Mouse (Mus musculus) megakaryocyte progenitor cell, adult 5-6 weeks (primary cell): ENCODE data around the gene Dyrk2. TPM values are rescaled to one million over a fixed set of nuclear protein-coding genes. Genes with fewer than 3 reads are reported as not detected.
A peak's percentile ranks its signal among the peaks of the same experiment; 100 is the strongest.

Experiments
- ATAC-seq: replicated peaks from 2 replicates; pipeline ENCODE4 v1.8.0; 2016; ENCODE audit warnings: mild to moderate bottlenecking, moderate TSS enrichment, inconsistent platforms; ENCODE audit not compliant: poor library complexity
- total RNA-seq, 2 experiments: library from RNA; stranded (forward) in 1 of 2; stranded (reverse) in 1 of 2; fragments of 157-497, 149-512 nt in 1 of 2; fragments of 200-1000 nt in 1 of 2; gene quantifications; 2 replicates each; pipeline versions ENCODE4 v1.2.3 to v1.2.4; 2015 to 2017

The Dyrk2 gene
- 13.6 and 16.7 TPM in 2 replicates for total RNA-seq (2015)
- total RNA-seq (2017), result 10.5 and 11.2 TPM in 2 replicates

GRCm38 (mm10) chr10:118870201-118870980 lies at the start of gene Dyrk2:
Gene Dyrk2 (minus strand): TSS chr10:118870209.
- ATAC-seq, result peak; percentile 7; the same call in 1 of the 2 replicates

DNA sequence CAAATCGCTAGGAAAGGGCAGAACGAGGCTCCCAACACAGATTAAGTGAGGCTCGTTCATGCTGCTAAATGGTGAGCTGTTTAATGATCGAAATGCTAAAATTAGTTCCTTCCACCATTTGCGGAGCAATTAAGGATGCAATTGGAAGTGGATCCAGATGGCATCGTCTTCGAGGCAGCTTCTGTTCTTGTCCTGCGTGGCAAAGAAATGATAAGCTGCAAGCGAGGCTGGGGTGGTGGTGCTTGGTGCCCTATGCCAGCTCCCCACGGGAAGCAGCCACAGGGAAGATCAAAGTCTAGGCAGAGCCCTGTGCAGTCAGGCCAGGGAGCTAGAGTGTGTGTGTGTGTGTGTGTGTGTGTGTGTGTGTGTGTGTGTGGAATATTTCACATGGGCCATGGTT lies 32.6 kb upstream of the Dyrk2 start:
- no peak for ATAC-seq

DNA sequence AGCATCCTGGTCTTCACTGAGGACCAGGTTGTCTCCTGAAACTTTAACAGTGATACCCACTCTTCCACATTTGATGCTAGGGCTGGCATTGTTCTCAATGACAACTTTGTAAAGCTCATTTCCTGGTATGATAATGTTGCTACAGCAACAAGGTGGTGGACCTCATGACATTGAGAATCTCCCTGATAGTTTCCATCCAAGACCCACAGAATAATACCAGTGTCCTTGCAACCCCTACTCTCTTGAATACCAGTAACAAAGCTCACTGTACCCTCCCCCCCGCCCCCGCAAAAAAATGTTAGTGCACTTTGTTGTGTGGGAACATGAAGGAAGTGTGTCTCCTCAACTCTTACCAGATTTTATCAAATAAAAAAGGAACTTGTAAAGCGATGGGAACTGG lies 23.6 kb upstream of the Dyrk2 start:
- ATAC-seq, result no peak

DNA sequence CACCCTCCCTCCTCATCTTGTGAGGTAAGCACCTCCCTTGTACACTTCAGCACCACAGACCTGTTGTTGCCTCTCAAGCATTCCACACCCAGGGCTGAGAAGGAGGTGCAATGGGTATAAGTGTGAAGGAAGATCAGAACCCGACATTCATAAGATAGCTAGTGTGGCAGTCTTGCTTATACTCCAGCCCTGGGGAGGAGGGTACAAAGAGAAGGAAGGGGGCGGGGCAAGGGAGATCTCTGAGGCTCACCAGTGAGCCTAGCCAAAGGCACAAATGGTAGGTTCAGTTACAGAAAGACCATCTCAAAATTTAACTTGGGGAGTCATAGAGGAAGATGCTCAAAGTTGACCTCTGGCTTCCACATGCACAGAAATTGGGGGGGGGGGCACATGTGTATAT lies 14.1 kb upstream of the Dyrk2 start:
- no peak for ATAC-seq

DNA sequence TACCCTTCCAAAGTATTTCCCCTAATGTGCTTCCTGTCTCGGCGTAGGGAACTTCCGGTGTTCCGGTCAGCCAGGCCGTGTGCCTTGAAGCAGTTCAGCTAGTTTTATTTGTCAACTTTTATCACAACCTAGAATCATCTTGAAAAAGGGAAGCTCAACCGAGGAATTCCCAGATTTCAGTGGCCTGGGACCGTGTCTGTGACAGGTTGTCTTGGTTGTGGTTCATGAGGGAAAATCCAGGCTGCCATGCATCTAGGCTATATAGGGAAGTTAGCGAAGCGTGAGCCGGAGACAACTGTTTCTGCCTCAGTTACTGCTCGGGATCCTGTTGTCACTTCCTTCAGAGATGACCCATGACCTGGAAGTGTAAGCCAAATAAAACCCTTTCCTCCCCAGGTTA lies 13.3 kb upstream of the Dyrk2 start:
- ATAC-seq, result peak; percentile 21

DNA sequence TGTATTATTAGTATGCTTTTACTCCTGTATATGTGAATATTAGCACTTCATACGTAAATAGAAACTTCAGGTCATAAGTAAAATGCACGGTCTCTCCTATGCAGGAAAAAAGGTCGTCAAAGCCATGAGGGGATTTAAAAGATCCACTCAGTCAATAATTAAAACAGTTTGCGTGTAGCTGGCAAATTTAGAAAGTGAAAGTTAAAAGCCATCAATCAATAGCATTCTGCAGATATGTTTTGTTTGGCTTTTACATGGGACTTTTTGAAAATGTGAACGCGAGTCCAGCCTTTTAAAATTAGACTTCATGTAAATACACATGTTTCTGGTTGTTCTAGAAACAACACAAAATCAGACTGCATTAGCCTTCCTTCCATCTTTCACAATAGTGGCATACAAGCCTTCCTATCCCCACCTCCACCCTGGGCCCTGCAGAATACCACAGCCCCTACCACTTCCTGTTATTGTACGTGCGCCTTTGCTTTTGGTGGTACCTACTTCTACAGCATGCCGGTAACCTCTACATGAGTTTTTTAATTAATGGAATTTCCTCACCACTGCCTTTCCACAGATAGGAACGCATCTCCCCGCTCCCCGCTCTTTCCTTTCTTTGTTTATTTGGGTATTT lies 12.4 kb upstream of the Dyrk2 start:
- ATAC-seq, result peak; percentile 99

DNA sequence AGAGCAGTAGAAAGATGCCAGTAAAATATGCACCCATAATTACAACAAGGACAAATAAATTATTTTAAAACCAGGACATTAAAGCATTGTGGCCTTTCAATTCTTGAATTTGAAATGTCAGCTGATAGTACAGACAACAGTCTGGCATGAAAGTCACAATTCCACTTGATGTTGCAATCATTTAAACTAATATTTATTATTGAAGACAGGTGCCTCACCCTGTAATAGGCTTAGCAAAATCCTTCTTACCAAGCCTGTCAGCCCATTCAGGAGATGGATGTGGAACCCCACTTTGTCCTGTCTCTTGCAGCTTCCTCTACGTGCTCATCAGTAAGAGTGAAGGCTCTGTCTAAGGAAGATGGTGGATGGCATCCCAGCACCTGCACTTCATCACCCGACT lies 10.8 kb upstream of the Dyrk2 start:
- ATAC-seq, result no peak

GRCm38 (mm10) chr10:118872196-118872595 lies 2.2 kb upstream of the Dyrk2 start:
- no peak for ATAC-seq

DNA sequence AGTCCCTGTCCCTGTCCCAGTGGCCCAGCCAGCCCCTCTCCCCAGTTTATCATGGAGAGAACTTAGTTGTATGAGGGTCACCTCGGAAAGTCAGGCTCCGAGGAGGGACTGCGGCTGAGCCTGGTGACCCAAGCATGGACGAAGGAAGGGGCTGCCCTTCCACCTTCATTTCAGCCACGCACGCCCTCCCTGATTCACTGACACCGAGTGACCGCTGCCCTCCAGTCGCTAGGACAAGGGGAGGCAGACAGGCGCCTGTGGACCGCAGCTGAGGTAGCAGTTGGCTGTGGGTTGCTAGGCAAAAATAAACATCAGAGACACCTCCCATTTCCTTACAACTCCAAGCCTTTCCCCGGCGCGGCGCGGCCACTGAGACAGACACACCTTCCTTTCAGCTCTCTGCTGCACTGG lies 413 bp downstream of the Dyrk2 start:
- ATAC-seq, result peak; percentile 80

DNA sequence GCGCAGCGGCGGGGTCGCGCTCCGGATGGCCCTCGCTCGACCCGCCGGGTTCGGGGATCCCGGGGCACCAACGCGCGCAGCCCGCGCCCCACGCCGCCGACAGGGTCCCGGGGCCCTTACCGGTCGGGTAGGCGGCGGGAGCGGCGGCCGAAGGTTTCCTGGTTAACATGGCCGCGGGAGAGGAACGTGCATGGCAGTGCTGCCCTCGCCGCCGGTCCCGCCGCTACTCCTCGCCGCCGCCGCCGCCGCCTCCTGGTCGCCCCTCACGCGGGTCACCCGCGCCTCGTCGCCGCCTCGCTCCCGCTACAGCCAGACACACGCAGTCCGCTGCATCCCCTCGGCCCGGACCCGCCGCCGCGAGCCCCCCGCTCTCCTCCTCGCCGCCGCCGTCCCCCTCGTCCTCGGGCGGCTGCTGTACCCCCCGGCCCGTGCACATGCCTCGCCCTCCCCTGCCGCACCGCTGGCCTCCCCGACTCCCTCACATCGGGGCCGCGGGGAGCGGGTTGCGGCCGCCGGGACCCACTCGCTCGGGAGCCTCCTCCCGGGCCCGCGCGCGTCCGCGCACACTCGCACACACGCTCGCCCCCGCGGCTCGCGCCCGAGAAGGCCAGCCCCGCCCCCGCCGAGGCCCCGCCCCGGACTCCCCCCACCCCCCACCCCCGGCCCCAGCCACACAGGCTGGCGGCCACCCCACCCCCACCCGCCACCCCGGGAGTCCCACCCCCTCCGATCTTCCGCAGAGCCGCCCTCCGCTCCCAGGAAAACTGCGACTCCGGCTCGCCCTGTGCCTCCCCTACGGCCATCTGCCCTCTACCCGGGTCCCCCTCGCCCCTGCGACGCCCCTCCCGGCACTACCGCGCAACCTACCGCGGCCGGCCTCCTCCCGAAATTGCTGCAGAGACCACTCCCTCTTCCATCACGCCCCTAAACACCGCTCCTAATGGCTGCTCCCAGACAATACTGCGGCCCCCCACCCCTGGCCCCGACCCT lies 1.1 kb downstream of the Dyrk2 start:
- ATAC-seq, result peak; percentile 63

DNA sequence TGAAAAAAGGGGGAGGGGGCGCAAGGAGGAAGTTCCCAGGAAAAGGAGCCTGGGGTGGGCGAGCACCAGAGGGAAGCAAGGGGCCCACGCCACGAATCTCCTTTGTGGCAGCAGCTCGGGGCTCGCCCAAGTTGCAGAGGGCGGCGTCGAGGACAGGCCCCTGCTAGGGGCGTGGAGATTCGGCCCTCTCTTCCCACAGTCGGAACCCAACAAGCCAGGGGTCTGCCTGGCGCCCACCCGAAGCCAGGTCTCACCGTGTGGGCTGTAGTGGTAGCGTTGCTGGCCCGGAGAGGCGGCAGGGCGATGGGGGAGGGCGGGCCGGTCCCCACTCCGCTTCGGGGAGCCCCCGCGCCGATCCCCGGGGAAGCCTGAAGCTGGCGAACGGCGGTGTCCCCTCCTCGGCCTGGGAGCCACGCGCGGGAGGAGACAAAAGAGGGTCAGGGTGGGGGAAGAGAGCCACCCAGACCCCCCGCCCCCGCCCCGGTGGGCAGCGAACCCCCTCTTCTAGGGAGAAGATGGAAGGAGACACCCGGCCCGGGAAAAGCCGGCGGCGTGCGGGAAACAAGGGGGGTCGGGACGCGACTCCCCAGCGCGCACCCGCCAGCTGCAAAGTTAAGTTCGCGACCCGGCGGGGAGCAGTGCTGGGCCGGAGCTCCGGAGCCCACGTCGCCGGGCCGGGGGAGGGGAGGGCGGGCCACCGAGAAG lies 2.0 kb downstream of the Dyrk2 start:
- ATAC-seq, result peak; percentile 18

GRCm38 (mm10) chr10:118867304-118867895 lies 2.6 kb downstream of the Dyrk2 start:
- ATAC-seq, result no peak

GRCm38 (mm10) chr10:118864976-118865375 lies 5.0 kb downstream of the Dyrk2 start:
- no peak for ATAC-seq

- ATAC-seq, result no peak
Measured at GRCm38 (mm10) chr10:118863611-118864010, 6.4 kb downstream of the Dyrk2 start.

GRCm38 (mm10) chr10:118862233-118862632 lies 7.8 kb downstream of the Dyrk2 start:
- ATAC-seq, result no peak

- ATAC-seq, result peak; percentile 48
Measured at GRCm38 (mm10) chr10:118861234-118862025, 8.6 kb downstream of the Dyrk2 start.

DNA sequence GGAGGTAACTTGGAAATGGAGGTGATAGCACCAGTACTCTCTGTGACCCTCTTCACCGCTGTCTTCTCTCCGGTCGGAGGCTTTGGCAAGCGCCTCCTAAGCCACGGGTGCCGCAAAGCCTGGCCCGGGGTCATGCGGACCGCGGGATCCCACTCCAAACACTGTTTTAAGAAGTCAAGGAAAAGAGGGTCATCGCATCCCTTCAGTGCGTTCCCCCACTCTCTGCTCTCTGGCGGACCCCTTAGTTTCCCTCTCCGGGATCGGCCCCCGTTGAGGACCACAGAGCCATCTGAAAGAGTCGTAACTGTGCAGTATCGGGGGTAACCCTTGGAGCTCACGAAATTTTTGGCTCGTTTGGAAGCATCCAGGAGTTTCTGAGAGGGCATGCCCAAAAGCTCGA lies 10.4 kb downstream of the Dyrk2 start:
- no peak for ATAC-seq

DNA sequence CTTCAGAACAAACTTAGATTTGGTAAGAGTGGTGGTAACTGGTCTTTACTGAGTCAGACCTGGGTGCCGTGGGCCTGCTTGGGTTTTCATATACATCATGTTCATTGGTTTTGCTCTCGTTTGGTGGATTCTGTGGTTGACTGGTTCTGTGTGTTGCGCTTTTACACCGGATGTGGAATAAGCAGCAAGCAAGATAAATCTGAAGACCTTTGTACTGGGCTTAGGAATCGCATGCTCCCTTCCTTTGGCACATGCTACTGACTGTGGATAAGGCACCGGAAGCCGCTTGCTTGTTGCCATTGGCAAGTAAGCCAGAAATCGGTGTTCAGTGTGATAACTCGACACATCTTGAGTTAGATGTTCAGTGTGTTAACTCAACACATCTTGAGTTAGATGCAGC lies 15.4 kb downstream of the Dyrk2 start:
- ATAC-seq, result 0 out of 2 replicates have a peak, but pooled peaks have one; percentile 4

- ATAC-seq, result no peak
Measured at GRCm38 (mm10) chr10:118852554-118852953, 17.5 kb downstream of the Dyrk2 start.
